Mouse (Mus musculus) C2C12 (cell line): ENCODE results near the gene Vmn2r17. TPM values are rescaled to one million over a fixed set of nuclear protein-coding genes. Genes with fewer than 3 reads are reported as not detected.

ENCODE experiments used
- H3K27me3 ChIP-seq: one replicate; pipeline ENCODE4 v1.6.1; 2011; ENCODE audit not compliant: control insufficient read depth, insufficient read depth, insufficient read length
- H3K36me3 ChIP-seq: one replicate; pipeline ENCODE4 v1.6.1; 2011; ENCODE audit not compliant: control insufficient read depth, insufficient read depth
- H3K4me3 ChIP-seq: one replicate; pipeline ENCODE4 v1.5.1; 2011; ENCODE audit warnings: mild to moderate bottlenecking, control low read depth; ENCODE audit not compliant: poor library complexity, insufficient read depth, severe bottlenecking
- H3K79me2 ChIP-seq: one replicate; pipeline ENCODE4 v1.6.1; 2011; ENCODE audit not compliant: control insufficient read depth, insufficient read depth
- H3K79me3 ChIP-seq: one replicate; pipeline ENCODE4 v1.6.1; 2011; ENCODE audit warnings: low read depth, control low read depth
- H3ac ChIP-seq: one replicate; pipeline ENCODE3; 2011; ENCODE audit warnings: low read depth; ENCODE audit not compliant: control insufficient read depth, insufficient read length
- CEBPB ChIP-seq: IDR thresholded peaks from one replicate; pipeline ENCODE4 v1.6.1; 2011; ENCODE audit warnings: low read depth, mild to moderate bottlenecking, control low read depth, moderate library complexity
- CTCF ChIP-seq: IDR thresholded peaks from one replicate; pipeline ENCODE4 v1.5.1; 2011; ENCODE audit not compliant: control insufficient read depth, insufficient read depth, insufficient read length
- FOSL1 ChIP-seq: IDR thresholded peaks from one replicate; pipeline ENCODE4 v1.8.0; 2011; ENCODE audit warnings: mild to moderate bottlenecking, low read length; ENCODE audit not compliant: poor library complexity, insufficient read depth, severe bottlenecking
- MAX ChIP-seq: IDR thresholded peaks from one replicate; pipeline ENCODE4 v1.6.1; 2011; ENCODE audit warnings: mild to moderate bottlenecking, control low read depth
- MYOD1 ChIP-seq: IDR thresholded peaks from one replicate; pipeline ENCODE4 v1.6.1; 2011; ENCODE audit warnings: low read depth; ENCODE audit not compliant: control insufficient read depth, insufficient read length
- MYOG ChIP-seq: IDR thresholded peaks from one replicate; pipeline ENCODE4 v1.6.1; 2011; ENCODE audit not compliant: control insufficient read depth, insufficient read length; ENCODE audit errors: extremely low read depth
- USF1 ChIP-seq: IDR thresholded peaks from one replicate; pipeline ENCODE4 v1.6.1; 2011; ENCODE audit warnings: low read depth, mild to moderate bottlenecking, control low read depth, moderate library complexity
- long read RNA-seq, 2 experiments: library from polyadenylated mRNA; unstranded; transcript quantifications; one replicate each; pipeline ENCODE4 v2.0.0; 2019 to 2020
- polyA plus RNA-seq: library from polyadenylated mRNA; unstranded; fragments of >200 nt; fragmentation: generic; extraction: Trizol; gene quantifications from one replicate; pipeline ENCODE4 v1.2.1, GENCODE M21; 2012; ENCODE audit warnings: missing spikeins

Gene Vmn2r17
- not detected for polyA plus RNA-seq
- long read RNA-seq, experiment 1, result 0 reads
- long read RNA-seq, experiment 2, result 0 reads

GRCm38 (mm10) chr5:109419388-109419787 lies at the start of gene Vmn2r17:
TSS of gene Vmn2r17 (plus strand) at chr5:109419688.
- H3ac ChIP-seq, result no peak within 1 kb of the TSS
- TF ChIP-seq MYOG, result no peak
- no peak for TF ChIP-seq CEBPB
- no peak for TF ChIP-seq CTCF
- no peak for TF ChIP-seq MYOD1
- no peak for TF ChIP-seq MAX
- no peak for TF ChIP-seq FOSL1
- no peak for TF ChIP-seq USF1

GRCm38 (mm10) chr5:109466576-109467506 lies 47.4 kb downstream of the Vmn2r17 start:
- Histone ChIP-seq H3K4me3 (peak overlapping the region; percentile 23), H3K36me3 (no peaks in the 10 kb centered on the region), H3K79me2 (no peaks in the 10 kb centered on the region), H3ac (no peak overlapping the region), H3K79me3 (no peaks in the 10 kb centered on the region), H3K27me3 (no peaks in the 10 kb centered on the region)
- TF ChIP-seq USF1, result no peak
- no peak for TF ChIP-seq MYOG
- no peak for TF ChIP-seq CEBPB
- TF ChIP-seq CTCF, result no peak
- TF ChIP-seq MAX, result no peak
- no peak for TF ChIP-seq FOSL1
- no peak for TF ChIP-seq MYOD1

More at GRCm38 (mm10) chr5:109419388-109419787, at the start of gene Vmn2r17:
- Histone ChIP-seq H3K27me3 (no peaks in the 10 kb centered on the region), H3K36me3 (no peaks in the 10 kb centered on the region), H3K4me3 (no peak within 1 kb of the TSS), H3K79me2 (no peaks in the 10 kb centered on the region), H3K79me3 (no peaks in the 10 kb centered on the region)

GRCm38 (mm10) chr5:109506729-109507128 lies 87.2 kb downstream of the Vmn2r17 start:
- H3K4me3 ChIP-seq, result no peak overlapping the region
- H3K27me3 ChIP-seq, result no peaks in the 10 kb centered on the region
- H3ac ChIP-seq, result no peak overlapping the region
- no peaks in the 10 kb centered on the region for H3K79me2 ChIP-seq
- no peaks in the 10 kb centered on the region for H3K36me3 ChIP-seq
- no peaks in the 10 kb centered on the region for H3K79me3 ChIP-seq
- no peak for TF ChIP-seq CEBPB
- no peak for TF ChIP-seq MAX

Other genes starting within 250 kb of the Vmn2r17 start
- gene Vmn2r13, start 227.5 kb upstream of the Vmn2r17 start, polyA plus RNA-seq, result 0.04 TPM
- not detected for gene Vmn2r14, start 195.0 kb upstream of the Vmn2r17 start, polyA plus RNA-seq
- gene Vmn2r15, start 122.0 kb upstream of the Vmn2r17 start, polyA plus RNA-seq, result not detected
- not detected for gene Vmn2r16, start 89.5 kb upstream of the Vmn2r17 start, polyA plus RNA-seq
- 8.3 TPM for gene Crlf2, start 139.3 kb downstream of the Vmn2r17 start, polyA plus RNA-seq